Comparison of ENCODE assay signal across 9 mouse cellular contexts in the genomic region with DNA sequence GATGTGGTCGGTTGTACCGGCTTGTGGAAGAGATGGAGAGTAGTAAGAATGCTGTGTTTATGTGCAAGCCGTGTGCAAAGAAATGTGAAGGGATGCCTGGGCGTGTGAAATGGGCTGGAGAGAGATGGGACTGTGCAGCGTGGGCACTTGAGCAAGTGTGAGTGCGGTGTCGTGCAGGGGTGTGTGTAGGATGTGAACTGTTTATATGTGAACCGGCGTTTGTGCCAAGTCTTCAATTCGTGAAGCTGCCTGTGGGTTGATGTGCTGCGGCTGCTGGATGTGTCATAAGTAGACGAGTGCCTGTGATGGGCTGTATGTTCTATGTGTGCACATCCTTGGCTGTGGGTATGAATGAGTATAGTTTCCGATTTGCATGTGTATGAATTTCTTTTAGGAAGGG.
DNase-seq lines count a peak whose midpoint lies in the region; ATAC-seq and TF ChIP-seq lines count a peak whose summit lies in the region.
"Had no signal": no experiment of that assay in that cellular context is flagged by ENCODE, and none has a peak within 500 bp of the region (broad histone marks: within the 10 kb centered on the region; RNA-seq: fewer than 3 reads in every experiment).

No protein-coding gene starts in this region.

- H3K36me3 ChIP-seq in intestine, embryonic 14.5 days (ENCODE audit: control insufficient read depth, insufficient read depth, low read length), result no peaks in the 10 kb centered on the region
- H3K36me3 ChIP-seq in intestine, postnatal 0 days (ENCODE audit: control insufficient read depth, insufficient read depth), result no peaks in the 10 kb centered on the region
- H3K36me3 ChIP-seq in embryonic facial prominence, embryonic 10.5 days (replicated peaks), result no peaks in the 10 kb centered on the region
- H3K36me3 ChIP-seq in hindbrain, embryonic 15.5 days, result no peaks in the 10 kb centered on the region
- H3K36me3 ChIP-seq in midbrain, embryonic 13.5 days, result no peaks in the 10 kb centered on the region
- H3K36me3 ChIP-seq: G1E had no signal

- peak; percentile 54 for DNase-seq in intestine, embryonic 14.5 days (ENCODE audit: low spot score)
- no peak for DNase-seq in embryonic facial prominence, embryonic 10.5 days (ENCODE audit: low spot score)
- DNase-seq in gastrocnemius, adult 2 months, result no peak

- intact Hi-C loops in gastrocnemius, adult 2 months (cut with DNase I), result no loop called here

- peak; percentile 20; the same call in 1 of the 2 replicates for ATAC-seq in intestine, embryonic 14.5 days (replicated peaks; ENCODE audit: low FRiP score, low TSS enrichment, low read depth)
- ATAC-seq in intestine, postnatal 0 days, result no peak
- peak; percentile 28; the same call in 1 of the 2 replicates for ATAC-seq in hindbrain, embryonic 15.5 days (ENCODE audit: low FRiP score, low read depth)
- ATAC-seq in midbrain, embryonic 13.5 days, result peak; percentile 64
- no peak for ATAC-seq in megakaryocyte-erythroid progenitor cell, adult 5-6 weeks (replicated peaks; ENCODE audit: low FRiP score, low TSS enrichment, poor library complexity, severe bottlenecking)
- ATAC-seq in erythroblast, adult 5-6 weeks (replicated peaks; ENCODE audit: low FRiP score, poor library complexity, severe bottlenecking), result no peak

- no peak overlapping the region for H3K9ac ChIP-seq in intestine, embryonic 14.5 days (ENCODE audit: low read length)
- no peak overlapping the region for H3K9ac ChIP-seq in intestine, postnatal 0 days (ENCODE audit: low read depth, low read length)
- peak overlapping the region; percentile 17; the same call in 1 of the 2 replicates for H3K9ac ChIP-seq in hindbrain, embryonic 15.5 days
- no peak overlapping the region; the same call in 1 of the 2 replicates for H3K9ac ChIP-seq in midbrain, embryonic 13.5 days (replicated peaks)

- no peak for TF ChIP-seq CTCF in intestine, postnatal 0 days (IDR thresholded peaks at IDR 0.05; ENCODE audit: low read depth)
- no peak for TF ChIP-seq CTCF in gastrocnemius, adult 2 months (IDR thresholded peaks at IDR 0.05)

- no peaks in the 10 kb centered on the region for H3K9me3 ChIP-seq in intestine, embryonic 14.5 days (ENCODE audit: control insufficient read depth, low read length)
- no peaks in the 10 kb centered on the region for H3K9me3 ChIP-seq in intestine, postnatal 0 days (ENCODE audit: control insufficient read depth)
- no peaks in the 10 kb centered on the region for H3K9me3 ChIP-seq in embryonic facial prominence, embryonic 10.5 days
- H3K9me3 ChIP-seq in hindbrain, embryonic 15.5 days, result no peaks in the 10 kb centered on the region
- no peaks in the 10 kb centered on the region for H3K9me3 ChIP-seq in midbrain, embryonic 13.5 days

- 0 out of 2 replicates have a peak, but pooled peaks cover 3% of the 10 kb centered on the region for H3K4me1 ChIP-seq in intestine, embryonic 14.5 days (replicated peaks; ENCODE audit: control insufficient read depth, insufficient read depth, low read length)
- H3K4me1 ChIP-seq in intestine, postnatal 0 days (replicated peaks; ENCODE audit: control insufficient read depth, insufficient read depth, low read length), result no peaks in the 10 kb centered on the region
- H3K4me1 ChIP-seq in embryonic facial prominence, embryonic 10.5 days, result peaks cover 27% of the 10 kb centered on the region
- peaks cover 34% of the 10 kb centered on the region for H3K4me1 ChIP-seq in hindbrain, embryonic 15.5 days (replicated peaks)
- H3K4me1 ChIP-seq in midbrain, embryonic 13.5 days (replicated peaks), result peaks cover 27% of the 10 kb centered on the region

- no peak overlapping the region for H3K4me3 ChIP-seq in intestine, embryonic 14.5 days (ENCODE audit: low read depth, low read length)
- no peak overlapping the region for H3K4me3 ChIP-seq in intestine, postnatal 0 days (ENCODE audit: low read depth, low read length)
- H3K4me3 ChIP-seq in embryonic facial prominence, embryonic 10.5 days, result peak overlapping the region; percentile 72
- H3K4me3 ChIP-seq in hindbrain, embryonic 15.5 days, result peak overlapping the region; percentile 48
- H3K4me3 ChIP-seq in midbrain, embryonic 13.5 days (replicated peaks), result peak overlapping the region; percentile 65
- H3K4me3 ChIP-seq in gastrocnemius, adult 2 months, result no peak overlapping the region

- peaks cover 75% of the 10 kb centered on the region for H3K27me3 ChIP-seq in intestine, embryonic 14.5 days (replicated peaks; ENCODE audit: control insufficient read depth, insufficient read depth, low read length)
- H3K27me3 ChIP-seq in intestine, postnatal 0 days (replicated peaks; ENCODE audit: control insufficient read depth, insufficient read depth, low read length), result peaks cover 51% of the 10 kb centered on the region
- peaks cover 75% of the 10 kb centered on the region for H3K27me3 ChIP-seq in embryonic facial prominence, embryonic 10.5 days (replicated peaks; ENCODE audit: low read depth, poor library complexity, severe bottlenecking)
- peaks cover 2% of the 10 kb centered on the region; the same call in 1 of the 2 replicates for H3K27me3 ChIP-seq in hindbrain, embryonic 15.5 days
- peaks cover 45% of the 10 kb centered on the region for H3K27me3 ChIP-seq in midbrain, embryonic 13.5 days

- 12% methylated on average over 13 of the region's 13 CpGs for WGBS in intestine, embryonic 14.5 days
- WGBS in intestine, postnatal 0 days, result 17% methylated on average over 13 of the region's 13 CpGs
- WGBS in embryonic facial prominence, embryonic 10.5 days, result 16% methylated on average over 13 of the region's 13 CpGs
- 7% methylated on average over 13 of the region's 13 CpGs for WGBS in hindbrain, embryonic 15.5 days
- WGBS in midbrain, embryonic 13.5 days, result 9% methylated on average over 13 of the region's 13 CpGs

- no peak overlapping the region for H3K27ac ChIP-seq in intestine, embryonic 14.5 days (ENCODE audit: low read depth)
- H3K27ac ChIP-seq in intestine, postnatal 0 days (ENCODE audit: low read depth, low read length), result no peak overlapping the region
- H3K27ac ChIP-seq in embryonic facial prominence, embryonic 10.5 days (replicated peaks), result no peak overlapping the region
- H3K27ac ChIP-seq in hindbrain, embryonic 15.5 days (replicated peaks), result 0 out of 2 replicates have a peak overlapping the region, but pooled peaks have one; percentile 77
- peak overlapping the region; percentile 80; the same call in 1 of the 2 replicates for H3K27ac ChIP-seq in midbrain, embryonic 13.5 days
- no peak overlapping the region for H3K27ac ChIP-seq in gastrocnemius, adult 2 months

- peak overlapping the region; percentile 85 for H3K4me2 ChIP-seq in intestine, embryonic 14.5 days (ENCODE audit: low read length)
- H3K4me2 ChIP-seq in intestine, postnatal 0 days (replicated peaks; ENCODE audit: low read depth), result no peak overlapping the region
- peak overlapping the region; percentile 83 for H3K4me2 ChIP-seq in hindbrain, embryonic 15.5 days
- peak overlapping the region; percentile 98 for H3K4me2 ChIP-seq in midbrain, embryonic 13.5 days (replicated peaks)

Comparison
In these comparisons a context has a peak if more than half of its experiments do, and no peak if none do; other contexts are left out.
1. ATAC-seq: peak in intestine, embryonic 14.5 days (single experiment), hindbrain, embryonic 15.5 days (single experiment) and midbrain, embryonic 13.5 days (single experiment); none in intestine, postnatal 0 days (single experiment), megakaryocyte-erythroid progenitor cell, adult 5-6 weeks (single experiment) and erythroblast, adult 5-6 weeks (single experiment).
2. H3K27ac ChIP-seq: peak in hindbrain, embryonic 15.5 days (single experiment) and midbrain, embryonic 13.5 days (single experiment); none in intestine, embryonic 14.5 days (single experiment), intestine, postnatal 0 days (single experiment), embryonic facial prominence, embryonic 10.5 days (single experiment) and gastrocnemius, adult 2 months (single experiment).
3. H3K4me3 ChIP-seq: peak in embryonic facial prominence, embryonic 10.5 days (single experiment), hindbrain, embryonic 15.5 days (single experiment) and midbrain, embryonic 13.5 days (single experiment); none in intestine, embryonic 14.5 days (single experiment), intestine, postnatal 0 days (single experiment) and gastrocnemius, adult 2 months (single experiment).